Mouse (Mus musculus): ENCODE results near the gene Adrb1. TPM values are rescaled to one million over a fixed set of nuclear protein-coding genes. Genes with fewer than 3 reads are reported as not detected.
"Not testable (repeated sequence)": the region's sequence is repeated elsewhere in the genome, so short reads cannot be mapped to it uniquely, and the experiment has no call there.

Gene Adrb1
- polyA plus RNA-seq, 1 experiment from 2014 or later = 0.24 TPM

DNA sequence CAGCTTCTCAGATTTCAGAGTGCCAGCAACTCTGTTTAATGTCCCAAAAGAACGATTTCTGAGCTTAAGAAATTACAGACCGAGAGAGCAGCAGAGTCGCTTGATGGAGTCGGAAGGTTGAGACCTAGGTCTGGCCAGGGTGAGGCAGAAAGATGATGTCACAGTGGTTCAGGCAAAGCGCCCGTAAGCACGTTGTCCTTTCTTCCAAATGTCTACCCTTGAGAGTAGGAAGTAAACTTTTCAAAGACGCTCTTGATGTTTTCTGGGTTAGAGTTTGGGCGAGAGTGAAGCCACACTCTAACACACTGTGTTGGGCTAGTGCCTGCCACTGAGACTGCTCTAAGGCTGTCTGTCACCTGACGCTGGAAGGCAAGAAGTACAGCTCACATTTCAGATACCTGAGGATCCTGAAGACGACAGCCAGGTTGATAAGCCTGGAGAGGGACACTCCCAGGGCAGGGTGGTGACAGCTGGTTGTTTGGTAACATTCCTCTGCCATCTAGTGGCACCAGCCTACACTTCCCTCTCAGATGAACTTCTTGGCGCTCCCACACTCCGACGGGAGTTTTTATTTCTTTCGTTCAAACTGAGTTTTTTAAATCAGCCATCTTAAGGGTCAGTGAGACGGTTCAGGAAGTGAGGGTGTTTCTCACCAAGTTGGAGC, 54.9 kb downstream of the Adrb1 start:
- H3K4me1 ChIP-seq (ENCODE audit: control insufficient read depth, insufficient read depth, low read length) = peaks cover 13% of the 10 kb centered on the region
- H3K9ac ChIP-seq (ENCODE audit: low read length) = no peak overlapping the region
- no peak overlapping the region for H3K27ac ChIP-seq (replicated peaks; ENCODE audit: low read depth, low read length)
- H3K4me2 ChIP-seq (ENCODE audit: low read depth, severe bottlenecking) = no peak overlapping the region; the same call in 1 of the 2 replicates
- WGBS = 26% methylated on average over 16 of the region's 16 CpGs
- no peak for ATAC-seq (ENCODE audit: insufficient number of reproducible peaks, low FRiP score, low TSS enrichment, low read depth)
- H3K27me3 ChIP-seq (ENCODE audit: control insufficient read depth, insufficient read depth, low read length) = peaks cover 23% of the 10 kb centered on the region
- no peaks in the 10 kb centered on the region for H3K9me3 ChIP-seq (ENCODE audit: control insufficient read depth, low read length)
- H3K4me3 ChIP-seq (ENCODE audit: low read depth, low read length) = no peak overlapping the region
- H3K36me3 ChIP-seq (ENCODE audit: control insufficient read depth, insufficient read depth, low read length) = no peaks in the 10 kb centered on the region
- peak; percentile 60 for DNase-seq (ENCODE audit: low spot score)

GRCm38 (mm10) chr19:56778532-56778931, 56.5 kb downstream of the Adrb1 start:
- H3K9me3 ChIP-seq (ENCODE audit: control insufficient read depth, low read length); H3K4me3 ChIP-seq (ENCODE audit: low read depth, low read length); H3K9ac ChIP-seq (ENCODE audit: low read length); ATAC-seq (ENCODE audit: insufficient number of reproducible peaks, low FRiP score, low TSS enrichment, low read depth); H3K27ac ChIP-seq (replicated peaks; ENCODE audit: low read depth, low read length); DNase-seq (ENCODE audit: low spot score); H3K36me3 ChIP-seq (ENCODE audit: control insufficient read depth, insufficient read depth, low read length); H3K4me2 ChIP-seq (ENCODE audit: low read depth, severe bottlenecking): not testable (repeated sequence)
- WGBS = 91% methylated on average over 7 of the region's 7 CpGs
- H3K27me3 ChIP-seq (ENCODE audit: control insufficient read depth, insufficient read depth, low read length) = peaks cover 23% of the 10 kb centered on the region
- H3K4me1 ChIP-seq (ENCODE audit: control insufficient read depth, insufficient read depth, low read length) = peaks cover 13% of the 10 kb centered on the region

Other genes starting within 250 kb of the Adrb1 start
- 18.5 and 24.6 TPM in 2 replicates for gene Dclre1a, start 174.0 kb upstream of the Adrb1 start, polyA plus RNA-seq (2014; fragmentation: Nextera tagmentation; extraction: Ambion mirVana)
- gene Nhlrc2, start 173.9 kb upstream of the Adrb1 start, polyA plus RNA-seq (2014; fragmentation: Nextera tagmentation; extraction: Ambion mirVana) = 13.7 and 16.3 TPM in 2 replicates
- 19.1 and 20.8 TPM in 2 replicates for gene Ccdc186, start 100.0 kb downstream of the Adrb1 start, polyA plus RNA-seq (2014; fragmentation: Nextera tagmentation; extraction: Ambion mirVana)
- 0.63 and 1.1 TPM in 2 replicates for gene Tdrd1, start 104.0 kb downstream of the Adrb1 start, polyA plus RNA-seq (2014; fragmentation: Nextera tagmentation; extraction: Ambion mirVana)
- gene Vwa2, start 152.1 kb downstream of the Adrb1 start, polyA plus RNA-seq (2014; fragmentation: Nextera tagmentation; extraction: Ambion mirVana) = 4.1 and 4.5 TPM in 2 replicates

All from limb, embryonic 11.5 days (tissue).